Mouse (Mus musculus): ENCODE results near the gene Slamf6. TPM values are rescaled to one million over a fixed set of nuclear protein-coding genes. Genes with fewer than 3 reads are reported as not detected.

The Slamf6 gene
- total and polyA plus RNA-seq, 3 experiments = 0.01 TPM; not detected in 2

GRCm38 (mm10) chr1:172000641-172001040 lies 83.3 kb downstream of the Slamf6 start (continued):
- TF ChIP-seq ZC3H11A (IDR thresholded peaks at IDR 0.05; ENCODE audit: low read depth, low read length) (peak; percentile 99), ELF1 (IDR thresholded peaks at IDR 0.05; ENCODE audit: low read depth, low read length) (no peak), MAFK (IDR thresholded peaks at IDR 0.05; ENCODE audit: borderline replicate concordance, low read depth, low read length) (no peak), RAD21 (IDR thresholded peaks at IDR 0.05; ENCODE audit: low read depth, low read length) (peak; percentile 95), ZMIZ1 (IDR thresholded peaks at IDR 0.05; ENCODE audit: low read depth, low read length) (no peak), NRF1 (IDR thresholded peaks at IDR 0.05; ENCODE audit: insufficient read depth, low read depth, low read length, poor library complexity, severe bottlenecking) (no peak), MAZ (IDR thresholded peaks at IDR 0.05; ENCODE audit: low read depth, low read length) (no peak), HCFC1 (IDR thresholded peaks at IDR 0.05; ENCODE audit: low read depth, low read length) (no peak)

- no peaks in the 10 kb centered on the region for H3K27me3 ChIP-seq (ENCODE audit: control insufficient read depth in 1 of 2, insufficient read depth in 2 of 2, low read length in 2 of 2)
- TF ChIP-seq MAX (IDR thresholded peaks at IDR 0.05; ENCODE audit: low read length) (no peak), GATA1 (IDR thresholded peaks at IDR 0.05; ENCODE audit: low read depth, low read length) (no peak), MAFK (IDR thresholded peaks at IDR 0.05; ENCODE audit: borderline replicate concordance, low read depth, low read length) (no peak), ZKSCAN1 (IDR thresholded peaks at IDR 0.05; ENCODE audit: low read depth, low read length) (no peak), HCFC1 (IDR thresholded peaks at IDR 0.05; ENCODE audit: low read depth, low read length) (no peak), POLR2AphosphoS5 (IDR thresholded peaks at IDR 0.05; ENCODE audit: borderline replicate concordance, low read depth, low read length) (no peak), CHD1 (IDR thresholded peaks at IDR 0.05; ENCODE audit: low read depth, low read length) (no peak), EP300 (IDR thresholded peaks at IDR 0.05; ENCODE audit: low read depth in 1 of 2, low read length in 2 of 2) (no peak), ZMIZ1 (IDR thresholded peaks at IDR 0.05; ENCODE audit: low read depth, low read length) (no peak), TCF12 (IDR thresholded peaks at IDR 0.05; ENCODE audit: low read depth, low read length) (no peak), MAZ (IDR thresholded peaks at IDR 0.05; ENCODE audit: low read depth, low read length) (no peak), JUND (IDR thresholded peaks at IDR 0.05; ENCODE audit: low read depth, low read length) (no peak)
Observed at GRCm38 (mm10) chr1:172001665-172002064, 84.3 kb downstream of the Slamf6 start.

More at GRCm38 (mm10) chr1:172001665-172002064, 84.3 kb downstream of the Slamf6 start:
- no peaks in the 10 kb centered on the region for H3K36me3 ChIP-seq (ENCODE audit: control insufficient read depth in 1 of 2, insufficient read depth in 2 of 2, low read length in 2 of 2)
- no peaks in the 10 kb centered on the region for H3K4me1 ChIP-seq (ENCODE audit: control insufficient read depth in 1 of 2, insufficient read depth in 2 of 2, low read length in 2 of 2)
- H3K9ac ChIP-seq (ENCODE audit: control insufficient read depth, low read depth, low read length, poor library complexity, severe bottlenecking) = no peak overlapping the region
- no peak for DNase-seq (ENCODE audit: low read depth, low spot score)
- H3K4me3 ChIP-seq (ENCODE audit: control insufficient read depth in 1 of 2, insufficient read depth in 1 of 2, low read depth in 2 of 2, low read length in 2 of 2) = no peak overlapping the region
- no peak overlapping the region for H3K27ac ChIP-seq (ENCODE audit: control insufficient read depth, low read depth, low read length)
- H3K9me3 ChIP-seq (replicated peaks; ENCODE audit: insufficient read depth, low read length) = no peaks in the 10 kb centered on the region
- no peaks in the 10 kb centered on the region for H3K79me2 ChIP-seq (ENCODE audit: control insufficient read depth, insufficient read depth, low read length, poor library complexity)

Other genes with a start within 250 kb of the Slamf6 start
- gene Cd48, start 235.5 kb upstream of the Slamf6 start, total RNA-seq (2012; rRNA removed) = 84.6 and 108 TPM in 2 replicates
- 10 to 100 TPM in 1 of 2 experiments, not detected in 1; 64.6 TPM for gene Cd48, start 235.5 kb upstream of the Slamf6 start, polyA plus RNA-seq (2012; ENCODE audit: insufficient read depth in 1 of 2, insufficient read length in 2 of 2, low read depth in 1 of 2, low replicate concordance in 2 of 2, missing spikeins in 1 of 2)
- gene Slamf1, start 150.4 kb upstream of the Slamf6 start, total RNA-seq (2012; rRNA removed) = 0.72 and 0.73 TPM in 2 replicates
- 1 to 10 TPM in 1 of 2 experiments, not detected in 1; 1.3 TPM for gene Slamf1, start 150.4 kb upstream of the Slamf6 start, polyA plus RNA-seq (2012; ENCODE audit: insufficient read depth in 1 of 2, insufficient read length in 2 of 2, low read depth in 1 of 2, low replicate concordance in 2 of 2, missing spikeins in 1 of 2)
- 6.8 and 7.7 TPM in 2 replicates for gene Cd84, start 77.8 kb upstream of the Slamf6 start, total RNA-seq (2012; rRNA removed)
- 10 to 100 TPM in 1 of 2 experiments, not detected in 1; 10.4 TPM for gene Cd84, start 77.8 kb upstream of the Slamf6 start, polyA plus RNA-seq (2012; ENCODE audit: insufficient read depth in 1 of 2, insufficient read length in 2 of 2, low read depth in 1 of 2, low replicate concordance in 2 of 2, missing spikeins in 1 of 2)
- gene Gm10521, start 21.9 kb upstream of the Slamf6 start, total RNA-seq (2012; rRNA removed) = 0.04 and 0.10 TPM in 2 replicates
- gene Gm10521, start 21.9 kb upstream of the Slamf6 start, polyA plus RNA-seq (2012; ENCODE audit: insufficient read depth in 1 of 2, insufficient read length in 2 of 2, low read depth in 1 of 2, low replicate concordance in 2 of 2, missing spikeins in 1 of 2) = under 1 TPM in 1 of 2 experiments, not detected in 1; 0.39 TPM
- 0.39 and 0.88 TPM in 2 replicates for gene Vangl2, start 110.9 kb downstream of the Slamf6 start, total RNA-seq (2012; rRNA removed)
- gene Vangl2, start 110.9 kb downstream of the Slamf6 start, polyA plus RNA-seq (2012; ENCODE audit: insufficient read depth in 1 of 2, insufficient read length in 2 of 2, low read depth in 1 of 2, low replicate concordance in 2 of 2, missing spikeins in 1 of 2) = 1 to 10 TPM in 1 of 2 experiments, not detected in 1; 3.0 TPM
- not detected in 2 replicates for gene Nhlh1, start 140.1 kb downstream of the Slamf6 start, total RNA-seq (2012; rRNA removed)
- not detected for gene Nhlh1, start 140.1 kb downstream of the Slamf6 start, polyA plus RNA-seq (2012; ENCODE audit: insufficient read depth in 1 of 2, insufficient read length in 2 of 2, low read depth in 1 of 2, low replicate concordance in 2 of 2, missing spikeins in 1 of 2)
- 90.8 and 92.3 TPM in 2 replicates for gene Copa, start 165.0 kb downstream of the Slamf6 start, total RNA-seq (2012; rRNA removed)
- 100 to 1,000 TPM in 1 of 2 experiments, 10 to 100 TPM in 1; 81.2 to 118 TPM for gene Copa, start 165.0 kb downstream of the Slamf6 start, polyA plus RNA-seq (2012; ENCODE audit: insufficient read depth in 1 of 2, insufficient read length in 2 of 2, low read depth in 1 of 2, low replicate concordance in 2 of 2, missing spikeins in 1 of 2)
- 9.6 and 9.9 TPM in 2 replicates for gene Ncstn, start 165.3 kb downstream of the Slamf6 start, total RNA-seq (2012; rRNA removed)
- 10 to 100 TPM in 1 of 2 experiments, not detected in 1; 38.5 TPM for gene Ncstn, start 165.3 kb downstream of the Slamf6 start, polyA plus RNA-seq (2012; ENCODE audit: insufficient read depth in 1 of 2, insufficient read length in 2 of 2, low read depth in 1 of 2, low replicate concordance in 2 of 2, missing spikeins in 1 of 2)
- 26.3 and 27.7 TPM in 2 replicates for gene Pex19, start 209.2 kb downstream of the Slamf6 start, total RNA-seq (2012; rRNA removed)
- gene Pex19, start 209.2 kb downstream of the Slamf6 start, polyA plus RNA-seq (2012; ENCODE audit: insufficient read depth in 1 of 2, insufficient read length in 2 of 2, low read depth in 1 of 2, low replicate concordance in 2 of 2, missing spikeins in 1 of 2) = 10 to 100 TPM in 1 of 2 experiments, not detected in 1; 53.6 TPM
- 31.7 and 32.1 TPM in 2 replicates for gene Dcaf8, start 230.6 kb downstream of the Slamf6 start, total RNA-seq (2012; rRNA removed)
- gene Dcaf8, start 230.6 kb downstream of the Slamf6 start, polyA plus RNA-seq (2012; ENCODE audit: insufficient read depth in 1 of 2, insufficient read length in 2 of 2, low read depth in 1 of 2, low replicate concordance in 2 of 2, missing spikeins in 1 of 2) = 10 to 100 TPM; 45.8 to 49.0 TPM

All from MEL (cell line).